Mouse (Mus musculus) MN1 (cell line): ENCODE measurements around the gene Klk14.
A peak's percentile ranks its signal among the peaks of the same experiment; 100 is the strongest.
"Not testable (repeated sequence)": the region's sequence is repeated elsewhere in the genome, so short reads cannot be mapped to it uniquely, and the experiment has no call there.

Experiments
- DNase-seq: peaks from one replicate; pipeline ENCODE4 v3.0.0-alpha.2; 2016; ENCODE audit warnings: low spot score

Gene Klk14

GRCm38 (mm10) chr7:43690118-43690517 is at the start of gene Klk14:
Gene Klk14, plus strand, starts transcription at chr7:43690418.
- DNase-seq = no peak

GRCm38 (mm10) chr7:43642587-43642986 is 47.6 kb upstream of the Klk14 start:
- DNase-seq = no peak

- DNase-seq = no peak
Measured at GRCm38 (mm10) chr7:43643046-43643652, 47.1 kb upstream of the Klk14 start.

- DNase-seq = no peak
Measured at GRCm38 (mm10) chr7:43652683-43653082, 37.5 kb upstream of the Klk14 start.

- DNase-seq = no peak
Measured at GRCm38 (mm10) chr7:43654519-43654918, 35.7 kb upstream of the Klk14 start.

- no peak for DNase-seq
Measured at GRCm38 (mm10) chr7:43656232-43656631, 34.0 kb upstream of the Klk14 start.

- DNase-seq = no peak
Measured at GRCm38 (mm10) chr7:43660002-43660401, 30.2 kb upstream of the Klk14 start, which contains the start of gene Siglece. Gene Siglece, minus strand, starts transcription at chr7:43660161.

- no peak for DNase-seq
Measured at GRCm38 (mm10) chr7:43662804-43663203, 27.4 kb upstream of the Klk14 start.

GRCm38 (mm10) chr7:43667221-43667620 is 23.0 kb upstream of the Klk14 start:
- not testable (repeated sequence) for DNase-seq

GRCm38 (mm10) chr7:43668582-43668981 is 21.6 kb upstream of the Klk14 start:
- no peak for DNase-seq

GRCm38 (mm10) chr7:43671064-43671808 is 19.0 kb upstream of the Klk14 start:
- no peak for DNase-seq

GRCm38 (mm10) chr7:43671809-43672580 is 18.2 kb upstream of the Klk14 start, which contains the start of gene Ctu1:
Gene Ctu1, plus strand, starts transcription at chr7:43672016.
- DNase-seq = peak; percentile 93

GRCm38 (mm10) chr7:43672581-43673260 is 17.5 kb upstream of the Klk14 start:
- no peak for DNase-seq

GRCm38 (mm10) chr7:43675091-43675490 is 15.1 kb upstream of the Klk14 start:
- DNase-seq = no peak

GRCm38 (mm10) chr7:43678517-43678916 is 11.7 kb upstream of the Klk14 start:
- DNase-seq = no peak

GRCm38 (mm10) chr7:43680960-43681359 is 9.3 kb upstream of the Klk14 start:
- DNase-seq = peak; percentile 10

- DNase-seq = not testable (repeated sequence)
Measured at GRCm38 (mm10) chr7:43682511-43682910, 7.7 kb upstream of the Klk14 start.

- no peak for DNase-seq
Measured at GRCm38 (mm10) chr7:43685088-43685487, 5.1 kb upstream of the Klk14 start.

GRCm38 (mm10) chr7:43710031-43710430 is 19.8 kb downstream of the Klk14 start:
- no peak for DNase-seq

- no peak for DNase-seq
Measured at GRCm38 (mm10) chr7:43712267-43712666, 22.0 kb downstream of the Klk14 start, which contains the start of gene Klk13. Gene Klk13, plus strand, starts transcription at chr7:43712567.

- no peak for DNase-seq
Measured at GRCm38 (mm10) chr7:43712917-43713316, 22.7 kb downstream of the Klk14 start.

GRCm38 (mm10) chr7:43713741-43714351 is 23.6 kb downstream of the Klk14 start:
- no peak for DNase-seq
